Mouse (Mus musculus) bone marrow, adult 2 months (tissue): ENCODE results near the gene Rab5b.

Experiments
- CTCF ChIP-seq: fragments of 200-500 bp; IDR thresholded peaks from 2 replicates; pipeline ENCODE4 v1.5.1; 2011; ENCODE audit warnings: low read length, control low read depth; ENCODE audit not compliant: control insufficient read depth, insufficient read depth
- POLR2A ChIP-seq: fragments of 200-500 bp; IDR thresholded peaks from 2 replicates; pipeline ENCODE4 v1.6.1; 2011; ENCODE audit warnings: low read depth, mild to moderate bottlenecking, control low read depth, low read length, borderline replicate concordance; ENCODE audit not compliant: control insufficient read depth

GRCm38 (mm10) chr10:128743791-128744191 is 47.7 kb upstream of the Rab5b start:
- TF ChIP-seq CTCF = no peak
- peak; percentile 53; the same call in 1 of the 2 replicates for TF ChIP-seq POLR2A
